Mouse (Mus musculus) ES-Bruce4 (cell line): ENCODE measurements around the gene Cd247.

Experiments
- CTCF ChIP-seq: IDR thresholded peaks from one replicate; pipeline ENCODE4 v1.8.1; 2011; ENCODE audit warnings: low read depth, low read length
- EP300 ChIP-seq: IDR thresholded peaks from 2 replicates; pipeline ENCODE4 v1.6.1; 2011; ENCODE audit warnings: low read depth, low read length; ENCODE audit not compliant: insufficient read depth
- POLR2A ChIP-seq: IDR thresholded peaks from one replicate; pipeline ENCODE4 v1.8.1; 2011; ENCODE audit warnings: low read length; ENCODE audit not compliant: insufficient read depth

GRCm38 (mm10) chr1:165914416-165914801 lies 125.9 kb downstream of the Cd247 start:
- TF ChIP-seq EP300 (no peak), CTCF (no peak), POLR2A (no peak)
